Mouse (Mus musculus) heart, embryonic 16.5 days (tissue): Measurements from ENCODE around the gene Gdf1. TPM values are rescaled to one million over a fixed set of nuclear protein-coding genes. Genes with fewer than 3 reads are reported as not detected.

Experiments
- polyA plus RNA-seq: library from polyadenylated mRNA; unstranded; fragments of >200 nt; fragmentation: Nextera tagmentation; extraction: Ambion mirVana; gene quantifications from 2 replicates; pipeline ENCODE4 v1.2.1, GENCODE M21; 2015

Gdf1 gene
- polyA plus RNA-seq, 1 experiment from 2014 or later, result 1.4 TPM

Other genes starting within 250 kb of the Gdf1 start
- gene Hapln4, start 246.4 kb upstream of the Gdf1 start, polyA plus RNA-seq, result 0.04 TPM in 1 of 2 replicates, not detected in the other
- 0.13 and 0.22 TPM in 2 replicates for gene Ncan, start 208.9 kb upstream of the Gdf1 start, polyA plus RNA-seq
- gene Nr2c2ap, start 198.5 kb upstream of the Gdf1 start, polyA plus RNA-seq, result 35.7 and 37.8 TPM in 2 replicates
- 18.9 and 21.0 TPM in 2 replicates for gene Rfxank, start 190.7 kb upstream of the Gdf1 start, polyA plus RNA-seq
- gene Borcs8, start 190.3 kb upstream of the Gdf1 start, polyA plus RNA-seq, result 38.0 and 40.1 TPM in 2 replicates
- gene Mef2b, start 190.1 kb upstream of the Gdf1 start, polyA plus RNA-seq, result 0.51 and 1.1 TPM in 2 replicates
- gene Tmem161a, start 157.5 kb upstream of the Gdf1 start, polyA plus RNA-seq, result 88.9 and 103 TPM in 2 replicates
- 11.7 and 13.7 TPM in 2 replicates for gene Slc25a42, start 117.5 kb upstream of the Gdf1 start, polyA plus RNA-seq
- 25.7 and 28.1 TPM in 2 replicates for gene Sugp2, start 95.6 kb upstream of the Gdf1 start, polyA plus RNA-seq
- 19.6 and 22.1 TPM in 2 replicates for gene Armc6, start 95.4 kb upstream of the Gdf1 start, polyA plus RNA-seq
- gene Homer3, start 47.0 kb upstream of the Gdf1 start, polyA plus RNA-seq, result 26.6 and 30.2 TPM in 2 replicates
- gene Ddx49, start 27.3 kb upstream of the Gdf1 start, polyA plus RNA-seq, result 34.1 and 34.2 TPM in 2 replicates
- 326 and 334 TPM in 2 replicates for gene Cope, start 27.3 kb upstream of the Gdf1 start, polyA plus RNA-seq
- 1.3 TPM in 2 replicates for gene Cers1, start 14.0 kb upstream of the Gdf1 start, polyA plus RNA-seq
- gene Upf1, start 23.5 kb downstream of the Gdf1 start, polyA plus RNA-seq, result 7.9 and 9.7 TPM in 2 replicates
- 3.0 and 4.3 TPM in 2 replicates for gene Comp, start 43.7 kb downstream of the Gdf1 start, polyA plus RNA-seq
- gene Crtc1, start 109.8 kb downstream of the Gdf1 start, polyA plus RNA-seq, result 10.2 and 10.7 TPM in 2 replicates
- gene Klhl26, start 147.2 kb downstream of the Gdf1 start, polyA plus RNA-seq, result 9.9 and 12.4 TPM in 2 replicates
- gene Tmem59l, start 157.5 kb downstream of the Gdf1 start, polyA plus RNA-seq, result 0.13 and 0.41 TPM in 2 replicates
- gene Crlf1, start 163.3 kb downstream of the Gdf1 start, polyA plus RNA-seq, result 3.2 and 17.8 TPM in 2 replicates
- 122 and 129 TPM in 2 replicates for gene Rex1bd, start 176.9 kb downstream of the Gdf1 start, polyA plus RNA-seq
- 691 and 770 TPM in 2 replicates for gene Uba52, start 181.0 kb downstream of the Gdf1 start, polyA plus RNA-seq
- 273 and 275 TPM in 2 replicates for gene Fkbp8, start 197.9 kb downstream of the Gdf1 start, polyA plus RNA-seq
- gene Kxd1, start 198.1 kb downstream of the Gdf1 start, polyA plus RNA-seq, result 74.4 and 77.6 TPM in 2 replicates
- gene Ell, start 209.6 kb downstream of the Gdf1 start, polyA plus RNA-seq, result 14.0 and 15.4 TPM in 2 replicates